Mouse (Mus musculus) heart, adult 2 months (tissue): ENCODE data around the gene Smim1.

Experiments
- CTCF ChIP-seq: fragments of 200-600 bp; IDR thresholded peaks from 2 replicates; pipeline ENCODE4 v1.8.1; 2022; ENCODE audit warnings: antibody characterized with exemption, mild to moderate bottlenecking, moderate library complexity
- EP300 ChIP-seq: fragments of 200-500 bp; IDR thresholded peaks from 2 replicates; pipeline ENCODE4 v1.6.1; 2011; ENCODE audit warnings: low read depth, low read length, control low read depth; ENCODE audit not compliant: insufficient read depth
- POLR2A ChIP-seq: fragments of 200-500 bp; IDR thresholded peaks from 2 replicates; pipeline ENCODE4 v1.6.1; 2011; ENCODE audit warnings: mild to moderate bottlenecking, low read depth, low read length, control low read depth; ENCODE audit not compliant: insufficient read depth

GRCm38 (mm10) chr4:154005488-154005887, 20.5 kb downstream of the Smim1 start:
- TF ChIP-seq POLR2A (no peak), CTCF (no peak), EP300 (no peak)
